Mouse (Mus musculus): ENCODE measurements around the gene Klf7. TPM values are rescaled to one million over a fixed set of nuclear protein-coding genes. Genes with fewer than 3 reads are reported as not detected.

The Klf7 gene
- total RNA-seq (2012; rRNA removed): 1.6 and 2.7 TPM in 2 replicates
- polyA plus RNA-seq (2012; ENCODE audit: insufficient read depth in 1 of 2, insufficient read length in 2 of 2, low read depth in 1 of 2, low replicate concordance in 2 of 2, missing spikeins in 1 of 2): 1 to 10 TPM in 1 of 2 experiments, not detected in 1; 3.1 TPM

DNA sequence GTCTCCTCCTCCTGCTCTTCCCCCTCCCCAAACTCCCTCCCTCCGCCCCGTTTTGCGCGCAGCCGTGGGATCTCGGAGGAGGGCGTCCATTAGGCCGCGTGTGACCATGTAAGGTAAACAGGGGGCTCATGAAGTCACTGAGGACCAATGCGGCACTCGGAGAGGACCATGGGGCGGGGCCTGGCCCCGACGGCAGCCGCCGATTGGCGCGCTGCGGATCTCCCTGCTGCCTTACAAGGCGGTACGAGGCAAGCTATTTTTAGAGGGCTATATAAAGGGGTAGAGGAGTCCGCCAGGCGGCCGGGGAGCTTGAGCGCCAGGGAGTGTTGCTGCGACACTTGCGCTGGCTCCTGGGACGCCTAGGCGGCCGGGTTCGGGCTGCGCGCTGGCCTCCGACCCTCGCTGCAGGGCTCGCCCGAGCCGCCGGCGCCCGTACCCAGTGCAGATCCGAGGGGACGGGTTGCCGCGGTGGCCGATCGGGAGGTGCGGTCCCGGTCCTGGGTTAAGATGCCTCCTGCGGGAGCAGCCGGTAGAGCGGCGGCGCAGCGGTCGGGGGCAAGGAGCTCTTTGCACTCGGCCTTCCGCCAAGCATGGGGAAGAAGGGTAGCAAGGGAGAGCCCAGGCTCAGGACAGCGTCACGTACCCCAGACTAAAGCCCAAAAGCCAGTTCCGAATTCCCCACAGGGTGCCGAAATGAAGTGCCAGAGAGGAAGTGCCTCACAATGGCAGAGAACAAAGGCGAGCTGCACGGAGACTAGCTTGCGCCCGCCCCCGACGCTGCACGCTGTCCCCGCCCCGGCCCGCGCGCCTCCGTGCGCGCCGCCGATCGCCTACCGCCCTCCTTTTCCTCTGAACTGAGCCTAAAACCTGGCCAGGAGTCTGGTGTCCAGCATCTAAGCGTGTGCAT is at the start of gene Klf7:
Gene Klf7, minus strand, starts transcription at position 724 of the 907 bp plus-strand sequence.
- H3K27me3 ChIP-seq (ENCODE audit: control insufficient read depth in 1 of 2, insufficient read depth in 2 of 2, low read length in 2 of 2): no peaks in the 10 kb centered on the region
- peak within 1 kb of the TSS; percentile 93 to 95 for H3K4me3 ChIP-seq (ENCODE audit: control insufficient read depth in 1 of 2, insufficient read depth in 1 of 2, low read depth in 2 of 2, low read length in 2 of 2)
- H3K79me2 ChIP-seq (ENCODE audit: control insufficient read depth, insufficient read depth, low read length, poor library complexity): peaks cover 10% of the 10 kb centered on the region
- peak within 1 kb of the TSS; percentile 92 for H3K9ac ChIP-seq (ENCODE audit: control insufficient read depth, low read depth, low read length, poor library complexity, severe bottlenecking)
- peak within 1 kb of the TSS; percentile 94 for H3K27ac ChIP-seq (ENCODE audit: control insufficient read depth, low read depth, low read length)
- TF ChIP-seq ELF1 (IDR thresholded peaks at IDR 0.05; ENCODE audit: low read depth, low read length) (peak; percentile 42; the same call in 1 of the 2 replicates), MYB (IDR thresholded peaks at IDR 0.05; ENCODE audit: low read depth, low read length) (no peak), MAZ (IDR thresholded peaks at IDR 0.05; ENCODE audit: low read depth, low read length) (peak; percentile 84), NRF1 (IDR thresholded peaks at IDR 0.05; ENCODE audit: insufficient read depth, low read depth, low read length, poor library complexity, severe bottlenecking) (peak; percentile 49; the same call in 1 of the 2 replicates), POLR2A (IDR thresholded peaks at IDR 0.05; ENCODE audit: control insufficient read depth in 1 of 2, insufficient read depth in 1 of 2, low read depth in 1 of 2, low read length in 2 of 2, poor library complexity in 1 of 2) (peak; percentile 69 to 93; a peak in 3 of 4 replicates), MAX (IDR thresholded peaks at IDR 0.05; ENCODE audit: low read length) (peak; percentile 46), TAL1 (IDR thresholded peaks at IDR 0.05; ENCODE audit: low read length) (no peak), ZMIZ1 (IDR thresholded peaks at IDR 0.05; ENCODE audit: low read depth, low read length) (peak; percentile 89), MEF2A (IDR thresholded peaks at IDR 0.05; ENCODE audit: extremely low read depth, insufficient replicate concordance, low read depth, low read length, poor library complexity, severe bottlenecking) (peak; percentile 94), POLR2AphosphoS2 (IDR thresholded peaks at IDR 0.05; ENCODE audit: low read length) (peak; percentile 93), SIN3A (IDR thresholded peaks at IDR 0.05; ENCODE audit: low read length) (peak; percentile 61), MAFK (IDR thresholded peaks at IDR 0.05; ENCODE audit: borderline replicate concordance, low read depth, low read length) (no peak), MXI1 (IDR thresholded peaks at IDR 0.05; ENCODE audit: low read depth, low read length) (peak; percentile 76), NELFE (IDR thresholded peaks at IDR 0.05; ENCODE audit: low read depth, low read length) (peak; percentile 86), HCFC1 (IDR thresholded peaks at IDR 0.05; ENCODE audit: low read depth, low read length) (peak; percentile 40), KAT2A (conservative IDR thresholded peaks at IDR 0.05; ENCODE audit: low read depth, low read length) (no peak), ETS1 (IDR thresholded peaks at IDR 0.05; ENCODE audit: low read depth, low read length) (peak; percentile 50; the same call in 1 of the 2 replicates), TBP (IDR thresholded peaks at IDR 0.05; ENCODE audit: low read depth, low read length) (peak; percentile 68), USF1 (IDR thresholded peaks at IDR 0.05; ENCODE audit: low read depth, low read length) (peak; percentile 41; the same call in 1 of the 2 replicates), BHLHE40 (IDR thresholded peaks at IDR 0.05; ENCODE audit: borderline replicate concordance, low read depth, low read length) (no peak), E2F4 (IDR thresholded peaks at IDR 0.05; ENCODE audit: borderline replicate concordance, low read depth, low read length) (no peak), MYC (IDR thresholded peaks at IDR 0.05; ENCODE audit: low read depth, low read length) (0 out of 2 replicates have a peak, but pooled peaks have one; percentile 0), TCF12 (IDR thresholded peaks at IDR 0.05; ENCODE audit: low read depth, low read length) (peak; percentile 65), GABPA (IDR thresholded peaks at IDR 0.05; ENCODE audit: low read depth, low read length) (no peak), ZC3H11A (IDR thresholded peaks at IDR 0.05; ENCODE audit: low read depth, low read length) (no peak), UBTF (IDR thresholded peaks at IDR 0.05; ENCODE audit: borderline replicate concordance, insufficient read depth, low read depth, low read length) (no peak), POLR2AphosphoS5 (IDR thresholded peaks at IDR 0.05; ENCODE audit: borderline replicate concordance, low read depth, low read length) (no peak; the same call in 1 of the 2 replicates)
- no peaks in the 10 kb centered on the region for H3K9me3 ChIP-seq (replicated peaks; ENCODE audit: insufficient read depth, low read length)
- H3K36me3 ChIP-seq (ENCODE audit: control insufficient read depth in 1 of 2, insufficient read depth in 2 of 2, low read length in 2 of 2): peaks cover 0 to 29% of the 10 kb centered on the region in 2 experiments; a peak in 2 of 4 replicates
- peaks cover 12 to 28% of the 10 kb centered on the region in 2 experiments for H3K4me1 ChIP-seq (ENCODE audit: control insufficient read depth in 1 of 2, insufficient read depth in 2 of 2, low read length in 2 of 2)
- DNase-seq (ENCODE audit: low read depth, low spot score): peak; percentile 98

All from MEL (cell line).